Mouse (Mus musculus) liver, embryonic 14.5 days (tissue): Measurements from ENCODE around the gene Pnp.
A peak's percentile ranks its signal among the peaks of the same experiment; 100 is the strongest.

Source experiments
- CTCF ChIP-seq: IDR thresholded peaks from 2 replicates; pipeline ENCODE4 v1.5.1; 2016; ENCODE audit warnings: antibody characterized with exemption, low read depth, control low read depth
- EP300 ChIP-seq: IDR thresholded peaks from 2 replicates; pipeline ENCODE4 v1.6.1; 2016; ENCODE audit warnings: antibody characterized with exemption, low read depth

DNA sequence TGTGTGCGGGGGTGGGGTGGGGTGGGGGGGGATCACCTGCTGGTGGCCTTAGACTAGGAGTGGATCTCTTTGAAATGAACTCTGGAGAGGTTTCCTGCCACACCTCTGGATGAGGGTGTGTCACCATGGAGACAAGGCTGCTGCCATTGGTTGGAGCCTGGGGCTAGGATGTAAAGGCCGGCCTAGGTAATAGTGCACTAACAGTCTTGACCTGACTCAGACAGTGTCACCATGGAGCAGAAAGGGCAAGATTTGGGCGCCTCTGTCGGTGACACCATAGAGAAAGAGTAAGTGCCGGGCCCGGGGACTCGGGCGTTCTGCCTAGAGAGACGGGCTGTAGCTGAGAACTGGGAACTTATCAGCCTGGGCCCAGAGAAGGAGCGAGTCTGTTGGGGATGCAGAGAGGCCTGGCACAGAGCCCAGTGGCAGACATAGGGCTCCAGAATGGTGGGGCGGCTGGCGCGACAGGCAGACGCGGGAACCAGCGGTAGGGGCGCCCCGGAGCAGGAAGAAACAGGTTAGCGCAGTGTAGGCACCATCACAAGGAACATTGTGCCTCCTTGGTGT, 25.1 kb downstream of the Pnp start, which contains the start of gene Pnp2:
- TF ChIP-seq EP300 (0 out of 2 replicates have a peak, but pooled peaks have one; percentile 14), CTCF (peak; percentile 49)
